Mouse (Mus musculus) cerebellum, postnatal 36 days (tissue): ENCODE measurements around the gene St6galnac5.

Experiments used
- DNase-seq, 2 experiments: peaks; one replicate each; pipeline ENCODE4 v3.0.0; 2021 to 2022; ENCODE audit warnings: mixed read lengths in 2 of 2

Gene St6galnac5

GRCm38 (mm10) chr3:152912216-152913101 lies 69.6 kb downstream of the St6galnac5 start:
- no peak for DNase-seq

GRCm38 (mm10) chr3:152911578-152911977 lies 70.5 kb downstream of the St6galnac5 start:
- DNase-seq, result no peak

- no peak for DNase-seq
Observed at GRCm38 (mm10) chr3:152907683-152908082, 74.4 kb downstream of the St6galnac5 start.

- no peak for DNase-seq
Observed at GRCm38 (mm10) chr3:152907087-152907486, 75.0 kb downstream of the St6galnac5 start.

- no peak for DNase-seq
Observed at GRCm38 (mm10) chr3:152905800-152906199, 76.2 kb downstream of the St6galnac5 start.

GRCm38 (mm10) chr3:152905026-152905425 lies 77.0 kb downstream of the St6galnac5 start:
- no peak for DNase-seq

GRCm38 (mm10) chr3:152898906-152899305 lies 83.1 kb downstream of the St6galnac5 start:
- DNase-seq, result no peak

GRCm38 (mm10) chr3:152897196-152897595 lies 84.8 kb downstream of the St6galnac5 start:
- no peak for DNase-seq

GRCm38 (mm10) chr3:152896111-152896510 lies 85.9 kb downstream of the St6galnac5 start:
- no peak for DNase-seq

GRCm38 (mm10) chr3:152894935-152895334 lies 87.1 kb downstream of the St6galnac5 start:
- DNase-seq, result no peak

GRCm38 (mm10) chr3:152888116-152888515 lies 93.9 kb downstream of the St6galnac5 start:
- DNase-seq, result peak in 1 of 2 experiments; percentile 12

- DNase-seq, result no peak
Observed at GRCm38 (mm10) chr3:152886749-152887148, 95.3 kb downstream of the St6galnac5 start.

- no peak for DNase-seq
Observed at GRCm38 (mm10) chr3:152883556-152883955, 98.5 kb downstream of the St6galnac5 start.

- DNase-seq, result no peak
Observed at GRCm38 (mm10) chr3:152881706-152882105, 100.3 kb downstream of the St6galnac5 start.

GRCm38 (mm10) chr3:152880121-152880835 lies 101.8 kb downstream of the St6galnac5 start:
- no peak for DNase-seq

- no peak for DNase-seq
Observed at GRCm38 (mm10) chr3:152875723-152876290, 106.2 kb downstream of the St6galnac5 start.

GRCm38 (mm10) chr3:152874431-152875355 lies 107.4 kb downstream of the St6galnac5 start:
- DNase-seq, result no peak

GRCm38 (mm10) chr3:152872596-152872995 lies 109.5 kb downstream of the St6galnac5 start:
- DNase-seq, result no peak

- no peak for DNase-seq
Observed at GRCm38 (mm10) chr3:152872054-152872453, 110.0 kb downstream of the St6galnac5 start.

- peak; percentile 11 to 20 for DNase-seq
Observed at GRCm38 (mm10) chr3:152867654-152868525, 114.2 kb downstream of the St6galnac5 start.
